Mouse (Mus musculus) stomach, postnatal 0 days (tissue): ENCODE data around the gene Negr1. TPM values are rescaled to one million over a fixed set of nuclear protein-coding genes. Genes with fewer than 3 reads are reported as not detected.
A peak's percentile ranks its signal among the peaks of the same experiment; 100 is the strongest.

Experiments
- ATAC-seq: fragments of 200-750 bp; cut with Nextera tagmentation; 2 replicates; pipeline ENCODE4 v1.8.0; 2017; ENCODE audit not compliant: low FRiP score, low TSS enrichment
- DNase-seq: peaks from one replicate; pipeline ENCODE4 v3.0.0-alpha.2; 2016; ENCODE audit warnings: low spot score
- H3K27ac ChIP-seq: fragments of 300-500 bp; sonication (generic); replicated peaks from 2 replicates; pipeline ENCODE4 v1.5.1; 2014; ENCODE audit warnings: mild to moderate bottlenecking, control low read depth
- H3K27me3 ChIP-seq: fragments of 300-500 bp; sonication (generic); 2 replicates; pipeline ENCODE4 v1.6.1; 2014; ENCODE audit warnings: low read length; ENCODE audit not compliant: control insufficient read depth, insufficient read depth
- H3K36me3 ChIP-seq: fragments of 300-500 bp; sonication (generic); 2 replicates; pipeline ENCODE4 v1.6.1; 2014; ENCODE audit warnings: low read length, mixed read lengths; ENCODE audit not compliant: control insufficient read depth, insufficient read depth
- H3K4me1 ChIP-seq: fragments of 300-500 bp; sonication (generic); replicated peaks from 2 replicates; pipeline ENCODE4 v1.6.1; 2014; ENCODE audit warnings: antibody characterized with exemption; ENCODE audit not compliant: control insufficient read depth, insufficient read depth
- H3K4me2 ChIP-seq: fragments of 300-500 bp; sonication (generic); replicated peaks from 2 replicates; pipeline ENCODE4 v1.6.1; 2014; ENCODE audit warnings: low read depth, mild to moderate bottlenecking, control low read depth, moderate library complexity
- H3K4me3 ChIP-seq: fragments of 300-500 bp; sonication (generic); 2 replicates; pipeline ENCODE4 v1.5.1; 2014; ENCODE audit warnings: low read depth, low read length, control low read depth
- H3K9ac ChIP-seq: fragments of 300-500 bp; sonication (generic); 2 replicates; pipeline ENCODE4 v1.6.1; 2014; ENCODE audit warnings: mild to moderate bottlenecking, low read length, control low read depth, mixed read lengths
- H3K9me3 ChIP-seq: fragments of 300-500 bp; sonication (generic); 2 replicates; pipeline ENCODE4 v1.6.1; 2016; ENCODE audit warnings: low read length; ENCODE audit not compliant: control insufficient read depth
- CTCF ChIP-seq: IDR thresholded peaks from 2 replicates; pipeline ENCODE4 v1.5.1; 2016; ENCODE audit warnings: antibody characterized with exemption, low read depth, mild to moderate bottlenecking, moderate library complexity
- EP300 ChIP-seq: optimal IDR thresholded peaks from 2 replicates; pipeline ENCODE3; 2016; ENCODE audit warnings: antibody characterized with exemption
- WGBS: fragments of 180-500 bp; shearing (Covaris S2); extraction: QIAGEN DNeasy Blood & Tissue Kit; methylation state at CpG from one replicate; pipeline ENCODE4 v1.1.7; 2014; 5-methylcytosine and 5-hydroxymethylcytosine counted together
- polyA plus RNA-seq: library from polyadenylated mRNA; unstranded; fragments of >200 nt; fragmentation: Nextera tagmentation; extraction: Ambion mirVana; gene quantifications from 2 replicates; pipeline ENCODE4 v1.2.1, GENCODE M21; 2015

Negr1 gene
- polyA plus RNA-seq, 1 experiment from 2014 or later, result 1.5 TPM

GRCm38 (mm10) chr3:156992811-156993210, 431.2 kb downstream of the Negr1 start:
- H3K9me3 ChIP-seq, result no peaks in the 10 kb centered on the region
- H3K4me2 ChIP-seq, result no peak overlapping the region
- no peak for DNase-seq
- no peak overlapping the region for H3K27ac ChIP-seq
- H3K4me1 ChIP-seq, result no peaks in the 10 kb centered on the region
- no peak for ATAC-seq
- no peaks in the 10 kb centered on the region for H3K27me3 ChIP-seq
- H3K4me3 ChIP-seq, result no peak overlapping the region
- no peaks in the 10 kb centered on the region for H3K36me3 ChIP-seq
- 67% methylated on average over 1 of the region's 1 CpGs for WGBS
- TF ChIP-seq CTCF, result no peak
- TF ChIP-seq EP300, result no peak
- no peak overlapping the region for H3K9ac ChIP-seq

DNA sequence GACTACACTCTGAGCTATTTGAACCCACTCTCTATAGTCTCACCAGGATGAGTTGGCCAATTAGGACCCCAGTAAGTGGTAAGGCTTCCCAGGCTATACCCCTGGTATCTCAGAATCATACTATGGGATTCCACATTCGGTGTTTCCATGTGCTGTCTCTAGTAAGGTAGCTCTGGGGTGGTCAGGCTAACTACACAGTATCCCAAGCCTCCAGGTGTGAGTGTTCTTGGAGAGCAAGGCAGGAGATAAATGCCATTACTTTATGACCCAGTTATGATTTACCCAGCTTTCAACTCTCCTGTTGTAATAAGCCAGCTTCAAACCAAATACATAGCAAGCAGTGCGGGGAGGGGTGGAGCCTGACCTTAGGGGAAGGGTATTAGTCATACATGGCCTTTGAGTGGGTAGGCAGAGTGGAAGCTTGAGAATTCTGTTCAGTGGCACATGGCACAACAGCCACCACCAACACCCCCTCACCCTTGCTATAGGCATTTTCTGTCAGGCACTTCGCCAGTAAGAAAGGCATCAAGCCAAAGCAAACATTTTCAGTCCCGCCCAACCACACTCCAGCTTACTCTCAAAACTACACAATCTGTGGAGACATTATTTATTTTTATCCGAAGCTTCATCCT, 437.7 kb downstream of the Negr1 start:
- H3K27me3 ChIP-seq, result no peaks in the 10 kb centered on the region
- no peaks in the 10 kb centered on the region for H3K4me1 ChIP-seq
- WGBS, result 34% methylated on average over 5 of the region's 5 CpGs
- H3K27ac ChIP-seq, result no peak overlapping the region
- no peaks in the 10 kb centered on the region for H3K36me3 ChIP-seq
- H3K9ac ChIP-seq, result no peak overlapping the region
- H3K9me3 ChIP-seq, result no peaks in the 10 kb centered on the region
- peak; percentile 80 for ATAC-seq
- H3K4me3 ChIP-seq, result no peak overlapping the region
- no peak overlapping the region for H3K4me2 ChIP-seq
- TF ChIP-seq CTCF (no peak), EP300 (no peak)
- peak; percentile 70 for DNase-seq

- TF ChIP-seq CTCF (no peak), EP300 (no peak)
- WGBS, result 29% methylated on average over 2 of the region's 2 CpGs
- H3K4me1 ChIP-seq, result no peaks in the 10 kb centered on the region
- ATAC-seq (no peak), DNase-seq (no peak)
- H3K27me3 ChIP-seq, result no peaks in the 10 kb centered on the region
- H3K27ac ChIP-seq, result no peak overlapping the region
- no peaks in the 10 kb centered on the region for H3K36me3 ChIP-seq
- no peak overlapping the region for H3K9ac ChIP-seq
- no peaks in the 10 kb centered on the region for H3K9me3 ChIP-seq
- no peak overlapping the region for H3K4me3 ChIP-seq
- H3K4me2 ChIP-seq, result no peak overlapping the region
Measured at GRCm38 (mm10) chr3:157021632-157022031, 460.0 kb downstream of the Negr1 start.

- WGBS, result 41% methylated on average over 6 of the region's 6 CpGs
- H3K36me3 ChIP-seq, result no peaks in the 10 kb centered on the region
Measured at GRCm38 (mm10) chr3:157024580-157024979, 463.0 kb downstream of the Negr1 start.

GRCm38 (mm10) chr3:157031513-157032142, 470.0 kb downstream of the Negr1 start:
- no peak overlapping the region for H3K9ac ChIP-seq
- no peaks in the 10 kb centered on the region for H3K36me3 ChIP-seq
- 40% methylated on average over 4 of the region's 4 CpGs for WGBS
- H3K27me3 ChIP-seq, result no peaks in the 10 kb centered on the region
- TF ChIP-seq EP300 (no peak), CTCF (no peak)
- DNase-seq (no peak), ATAC-seq (no peak)
- no peak overlapping the region for H3K4me2 ChIP-seq
- H3K27ac ChIP-seq, result no peak overlapping the region
- no peaks in the 10 kb centered on the region for H3K9me3 ChIP-seq
- H3K4me1 ChIP-seq, result no peaks in the 10 kb centered on the region
- H3K4me3 ChIP-seq, result no peak overlapping the region

More at GRCm38 (mm10) chr3:157024580-157024979, 463.0 kb downstream of the Negr1 start:
- peak; percentile 16 for DNase-seq
- no peaks in the 10 kb centered on the region for H3K27me3 ChIP-seq
- H3K9me3 ChIP-seq, result no peaks in the 10 kb centered on the region
- H3K27ac ChIP-seq, result no peak overlapping the region
- no peak overlapping the region for H3K4me3 ChIP-seq
- H3K4me2 ChIP-seq, result no peak overlapping the region
- ATAC-seq, result no peak
- no peaks in the 10 kb centered on the region for H3K4me1 ChIP-seq
- TF ChIP-seq CTCF, result no peak
- TF ChIP-seq EP300, result no peak
- H3K9ac ChIP-seq, result no peak overlapping the region

DNA sequence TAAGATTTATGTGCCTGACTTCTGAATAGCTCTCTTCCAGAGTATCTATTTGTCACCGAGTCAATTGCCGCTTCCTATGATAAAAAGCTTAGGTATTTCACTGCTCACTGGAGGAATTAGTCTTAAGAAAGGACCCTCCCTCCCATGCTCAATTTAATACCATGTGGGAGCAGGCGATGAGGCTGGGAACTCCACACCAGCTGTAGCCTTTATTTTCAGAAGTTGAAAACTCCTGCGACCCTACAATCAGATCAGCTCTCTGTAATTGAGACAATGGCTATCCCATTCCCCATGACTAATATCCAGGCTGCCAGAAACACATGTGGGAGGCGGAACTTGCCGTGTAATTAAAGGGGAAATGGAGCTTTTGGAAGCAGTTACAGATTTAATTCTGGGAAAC, 474.4 kb downstream of the Negr1 start:
- Histone ChIP-seq H3K4me1 (no peaks in the 10 kb centered on the region), H3K9me3 (no peaks in the 10 kb centered on the region), H3K4me2 (no peak overlapping the region), H3K36me3 (no peaks in the 10 kb centered on the region), H3K27me3 (no peaks in the 10 kb centered on the region), H3K9ac (no peak overlapping the region), H3K27ac (no peak overlapping the region), H3K4me3 (no peak overlapping the region)
- 64% methylated on average over 6 of the region's 6 CpGs for WGBS
- ATAC-seq (no peak), DNase-seq (no peak)
- TF ChIP-seq CTCF (no peak), EP300 (no peak)
